Mouse (Mus musculus): ENCODE data around the gene Prg3. TPM values are rescaled to one million over a fixed set of nuclear protein-coding genes. Genes with fewer than 3 reads are reported as not detected.
A peak's percentile ranks its signal among the peaks of the same experiment; 100 is the strongest.

Prg3 gene
- polyA plus RNA-seq, 2 experiments = 2.1 to 4.4 TPM

DNA sequence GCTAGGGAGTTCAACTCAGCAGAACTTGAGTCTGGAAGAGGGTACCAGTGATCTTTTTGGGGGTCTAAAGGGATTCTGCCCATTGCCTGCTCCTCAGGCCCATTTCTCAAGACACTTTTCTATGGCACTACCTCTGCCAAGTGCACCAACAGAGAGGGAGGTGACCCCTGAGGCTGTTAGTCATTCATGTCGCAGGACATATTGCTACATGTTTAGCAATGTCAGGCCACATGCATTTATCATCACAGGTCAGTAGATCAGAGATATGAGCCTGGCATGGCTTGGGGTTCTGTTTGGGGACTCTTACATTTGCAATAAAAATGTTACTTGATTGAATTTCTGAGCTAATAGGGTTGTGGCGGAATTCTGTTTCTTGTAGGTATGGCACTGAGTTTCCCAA, 12.4 kb upstream of the Prg3 start:
- H3K4me2 ChIP-seq (ENCODE audit: low read depth) = no peak overlapping the region
- ATAC-seq (ENCODE audit: insufficient read depth) (no peak), DNase-seq (ENCODE audit: low read depth in 3 of 3, low spot score in 3 of 3) (no peak)
- H3K4me3 ChIP-seq (ENCODE audit: insufficient read depth in 1 of 2, low read depth in 2 of 2, low read length in 2 of 2) = no peak overlapping the region
- no peaks in the 10 kb centered on the region for H3K36me3 ChIP-seq (replicated peaks; ENCODE audit: control insufficient read depth, insufficient read depth, low read depth)
- no peaks in the 10 kb centered on the region for H3K4me1 ChIP-seq (replicated peaks; ENCODE audit: control insufficient read depth in 2 of 2, insufficient read depth in 2 of 2, low read length in 1 of 2)
- no peak overlapping the region for H3K27ac ChIP-seq
- H3K27me3 ChIP-seq (ENCODE audit: control insufficient read depth, insufficient read depth, low read length) = no peaks in the 10 kb centered on the region
- 78% methylated on average over 2 of the region's 2 CpGs for WGBS (ENCODE audit: insufficient replicate concordance)
- H3K9me3 ChIP-seq (ENCODE audit: control insufficient read depth, low read length) = no peaks in the 10 kb centered on the region
- H3K9ac ChIP-seq (replicated peaks) = no peak overlapping the region
- TF ChIP-seq EP300 (IDR thresholded peaks at IDR 0.05; ENCODE audit: low read depth) (no peak), CTCF (IDR thresholded peaks at IDR 0.05; ENCODE audit: low read depth) (no peak)

DNA sequence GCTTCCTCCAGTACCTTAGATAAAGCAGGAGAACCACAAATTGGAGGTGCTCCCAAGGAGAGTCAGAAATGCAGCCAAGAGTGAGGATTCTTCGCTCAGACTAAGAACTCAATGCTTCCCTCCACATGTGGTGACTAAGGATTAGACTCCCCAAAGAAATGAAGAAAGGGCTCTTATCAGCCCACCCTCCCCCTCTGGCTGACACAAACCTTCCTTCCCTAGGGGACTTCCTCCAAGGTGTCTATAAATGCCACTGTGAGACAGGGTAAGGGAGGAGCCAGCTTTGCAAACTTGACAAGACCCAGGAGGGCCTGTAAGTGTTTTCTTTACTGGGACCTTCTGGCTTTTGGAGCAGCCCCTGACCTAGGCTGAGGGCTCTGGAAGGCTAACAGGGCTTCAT, 7.8 kb upstream of the Prg3 start, which contains the start of gene Prg2:
Prg2 (plus strand) TSS at position 274 of the 400 bp plus-strand sequence.
- H3K9ac ChIP-seq (replicated peaks) = no peak within 1 kb of the TSS
- H3K9me3 ChIP-seq (ENCODE audit: control insufficient read depth, low read length) = no peaks in the 10 kb centered on the region
- H3K36me3 ChIP-seq (replicated peaks; ENCODE audit: control insufficient read depth, insufficient read depth, low read depth) = no peaks in the 10 kb centered on the region
- no peak within 1 kb of the TSS for H3K4me3 ChIP-seq (ENCODE audit: insufficient read depth in 1 of 2, low read depth in 2 of 2, low read length in 2 of 2)
- no peaks in the 10 kb centered on the region; a peak in 1 of 4 replicates for H3K4me1 ChIP-seq (replicated peaks; ENCODE audit: control insufficient read depth in 2 of 2, insufficient read depth in 2 of 2, low read length in 1 of 2)
- no peak within 1 kb of the TSS for H3K27ac ChIP-seq
- no peak within 1 kb of the TSS for H3K4me2 ChIP-seq (ENCODE audit: low read depth)
- no peak for ATAC-seq (ENCODE audit: insufficient read depth)
- WGBS (ENCODE audit: insufficient replicate concordance) = 40% methylated on average over 1 of the region's 1 CpGs
- no peak for DNase-seq (ENCODE audit: low read depth in 3 of 3, low spot score in 3 of 3)
- H3K27me3 ChIP-seq (ENCODE audit: control insufficient read depth, insufficient read depth, low read length) = no peaks in the 10 kb centered on the region
- TF ChIP-seq CTCF (IDR thresholded peaks at IDR 0.05; ENCODE audit: low read depth) = no peak
- TF ChIP-seq EP300 (IDR thresholded peaks at IDR 0.05; ENCODE audit: low read depth) = no peak

DNA sequence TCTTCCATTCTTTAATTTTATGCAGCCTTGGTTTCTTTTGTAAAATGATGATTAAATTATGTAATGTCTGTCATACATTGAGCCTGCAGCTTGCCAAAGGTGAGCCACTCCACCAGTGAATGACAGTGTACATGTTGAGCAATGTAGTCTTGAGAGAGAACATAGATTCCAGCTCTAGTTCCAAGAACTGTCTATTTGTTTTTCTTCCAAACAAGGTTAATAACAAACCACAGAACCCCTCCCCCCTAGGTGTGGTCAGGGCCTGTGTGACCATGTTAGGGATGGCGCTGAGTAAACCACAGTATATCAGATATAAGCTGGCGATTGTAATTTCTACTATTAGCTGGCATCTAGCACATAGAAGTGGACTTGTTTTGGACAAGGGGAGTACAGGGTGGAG, 8.4 kb downstream of the Prg3 start:
- ATAC-seq (ENCODE audit: insufficient read depth) (peak; percentile 52; the same call in 1 of the 2 replicates), DNase-seq (ENCODE audit: low read depth in 3 of 3, low spot score in 3 of 3) (peak in 1 of 3 experiments; percentile 29)
- Histone ChIP-seq H3K36me3 (replicated peaks; ENCODE audit: control insufficient read depth, insufficient read depth, low read depth) (no peaks in the 10 kb centered on the region), H3K27me3 (ENCODE audit: control insufficient read depth, insufficient read depth, low read length) (no peaks in the 10 kb centered on the region), H3K4me1 (replicated peaks; ENCODE audit: control insufficient read depth in 2 of 2, insufficient read depth in 2 of 2, low read length in 1 of 2) (peaks cover 26 to 33% of the 10 kb centered on the region in 2 experiments), H3K27ac (no peak overlapping the region), H3K9ac (replicated peaks) (no peak overlapping the region), H3K4me3 (ENCODE audit: insufficient read depth in 1 of 2, low read depth in 2 of 2, low read length in 2 of 2) (no peak overlapping the region), H3K9me3 (ENCODE audit: control insufficient read depth, low read length) (no peaks in the 10 kb centered on the region), H3K4me2 (ENCODE audit: low read depth) (no peak overlapping the region)
- TF ChIP-seq EP300 (IDR thresholded peaks at IDR 0.05; ENCODE audit: low read depth) = no peak
- TF ChIP-seq CTCF (IDR thresholded peaks at IDR 0.05; ENCODE audit: low read depth) = no peak
- WGBS (ENCODE audit: insufficient replicate concordance) = 8% methylated on average over 2 of the region's 2 CpGs

DNA sequence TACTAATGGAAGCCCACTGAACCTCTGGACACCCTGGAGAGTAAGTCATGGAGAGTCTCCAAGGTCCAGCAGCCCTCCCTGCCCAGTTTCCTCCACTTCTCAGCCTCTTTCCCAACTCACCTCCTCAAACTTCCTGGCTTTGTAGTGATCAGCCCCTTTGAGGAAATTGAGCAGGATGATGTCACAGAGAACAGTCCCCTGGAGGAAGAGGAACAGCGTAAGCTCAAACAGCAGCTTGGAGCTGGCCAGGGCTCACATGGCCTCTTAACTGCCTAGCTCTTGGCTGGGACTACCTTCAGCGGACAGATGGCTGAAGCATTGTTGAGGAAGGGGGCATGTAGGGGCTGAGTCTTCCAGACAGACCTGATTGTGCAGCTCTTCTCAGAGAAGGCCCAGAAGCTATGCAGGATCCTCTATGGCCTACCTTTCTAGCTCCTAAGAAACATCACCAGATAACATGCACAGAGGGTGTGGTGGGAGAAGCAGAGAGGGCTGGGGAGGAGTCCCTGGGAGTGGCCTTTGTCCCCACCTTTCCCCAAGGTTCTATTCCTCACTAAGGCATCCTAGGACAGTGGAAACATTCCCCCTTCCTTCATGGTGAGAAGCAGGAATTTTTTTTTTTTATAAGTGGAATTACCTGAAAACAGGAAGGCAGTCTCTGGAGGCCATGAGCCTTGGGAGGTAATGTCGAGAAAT, 11.6 kb downstream of the Prg3 start:
- Histone ChIP-seq H3K4me1 (replicated peaks; ENCODE audit: control insufficient read depth in 2 of 2, insufficient read depth in 2 of 2, low read length in 1 of 2) (peaks cover 26 to 33% of the 10 kb centered on the region in 2 experiments), H3K36me3 (replicated peaks; ENCODE audit: control insufficient read depth, insufficient read depth, low read depth) (no peaks in the 10 kb centered on the region), H3K27ac (no peak overlapping the region), H3K9me3 (ENCODE audit: control insufficient read depth, low read length) (no peaks in the 10 kb centered on the region), H3K4me3 (ENCODE audit: insufficient read depth in 1 of 2, low read depth in 2 of 2, low read length in 2 of 2) (no peak overlapping the region), H3K27me3 (ENCODE audit: control insufficient read depth, insufficient read depth, low read length) (no peaks in the 10 kb centered on the region), H3K4me2 (ENCODE audit: low read depth) (peak overlapping the region; percentile 23), H3K9ac (replicated peaks) (no peak overlapping the region)
- DNase-seq (ENCODE audit: low read depth in 3 of 3, low spot score in 3 of 3) = no peak
- peak; percentile 69; the same call in 1 of the 2 replicates for ATAC-seq (ENCODE audit: insufficient read depth)
- TF ChIP-seq CTCF (IDR thresholded peaks at IDR 0.05; ENCODE audit: low read depth) (no peak), EP300 (IDR thresholded peaks at IDR 0.05; ENCODE audit: low read depth) (no peak)
- 63% methylated on average over 3 of the region's 3 CpGs for WGBS (ENCODE audit: insufficient replicate concordance)

DNA sequence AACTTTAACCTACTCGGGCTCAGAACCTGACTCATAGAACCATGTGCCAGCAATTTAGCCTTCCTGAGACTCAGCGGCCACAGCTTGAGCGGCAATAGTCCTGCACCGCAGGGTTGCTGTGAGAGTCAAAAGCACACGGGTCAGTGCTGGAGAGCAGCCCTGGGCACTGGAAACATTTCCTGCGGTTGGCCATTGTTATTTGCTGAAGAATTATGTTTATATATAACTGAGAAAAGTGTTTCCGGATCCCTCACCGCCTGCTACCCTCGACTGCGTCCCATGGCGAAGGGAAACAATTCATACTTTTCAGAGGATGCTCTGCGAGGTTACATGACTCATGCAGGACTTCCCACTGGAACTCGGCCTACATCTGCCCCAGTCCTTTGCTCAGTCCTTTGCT, 13.5 kb downstream of the Prg3 start:
- Histone ChIP-seq H3K9me3 (ENCODE audit: control insufficient read depth, low read length) (no peaks in the 10 kb centered on the region), H3K4me3 (ENCODE audit: insufficient read depth in 1 of 2, low read depth in 2 of 2, low read length in 2 of 2) (no peak overlapping the region), H3K27me3 (ENCODE audit: control insufficient read depth, insufficient read depth, low read length) (no peaks in the 10 kb centered on the region), H3K27ac (no peak overlapping the region), H3K4me1 (replicated peaks; ENCODE audit: control insufficient read depth in 2 of 2, insufficient read depth in 2 of 2, low read length in 1 of 2) (peaks cover 22 to 26% of the 10 kb centered on the region in 2 experiments), H3K9ac (replicated peaks) (no peak overlapping the region), H3K4me2 (ENCODE audit: low read depth) (no peak overlapping the region), H3K36me3 (replicated peaks; ENCODE audit: control insufficient read depth, insufficient read depth, low read depth) (no peaks in the 10 kb centered on the region)
- ATAC-seq (ENCODE audit: insufficient read depth) (no peak), DNase-seq (ENCODE audit: low read depth in 3 of 3, low spot score in 3 of 3) (no peak)
- TF ChIP-seq CTCF (IDR thresholded peaks at IDR 0.05; ENCODE audit: low read depth) = no peak
- TF ChIP-seq EP300 (IDR thresholded peaks at IDR 0.05; ENCODE audit: low read depth) = no peak
- WGBS (ENCODE audit: insufficient replicate concordance) = 63% methylated on average over 13 of the region's 13 CpGs

All from liver, embryonic 14.5 days (tissue).